Mouse (Mus musculus): ENCODE measurements around the gene Fut1. TPM values are rescaled to one million over a fixed set of nuclear protein-coding genes. Genes with fewer than 3 reads are reported as not detected.

Fut1 gene
- not detected in 2 replicates for total RNA-seq (2021)
- long read RNA-seq = 0 reads

DNA sequence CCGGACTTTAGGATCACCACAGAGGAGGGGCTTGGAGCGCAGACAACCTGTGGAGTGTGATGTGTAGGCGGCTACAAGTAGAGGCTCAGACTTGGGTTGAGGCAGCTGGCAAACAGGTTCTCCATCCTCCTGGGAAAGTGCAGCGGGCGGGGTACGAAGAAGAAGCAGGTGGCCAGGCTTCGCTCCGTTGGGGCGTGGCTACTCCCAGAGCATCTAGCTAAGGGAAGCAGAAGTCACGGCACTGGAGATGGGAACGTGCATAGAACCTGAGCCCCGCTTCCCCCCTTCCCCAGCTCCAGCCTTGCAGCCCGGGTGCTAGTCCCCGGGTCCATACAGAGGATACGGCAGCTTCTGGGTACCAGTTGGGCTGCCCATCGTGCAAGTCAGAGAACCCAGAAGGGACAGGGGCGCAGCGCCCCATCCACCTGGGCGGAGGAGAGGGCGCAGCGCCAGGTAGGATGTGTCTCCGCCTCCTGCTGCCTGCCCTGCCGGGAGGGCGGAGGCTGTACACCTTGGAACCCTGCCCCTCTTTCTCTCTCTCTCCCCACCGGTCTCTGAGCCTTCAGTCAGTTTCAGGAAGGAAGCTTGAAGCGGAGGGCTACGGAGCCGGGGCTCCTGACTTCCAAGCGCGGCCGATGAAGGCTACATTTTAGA is at the start of gene Fut1:
TSS of gene Fut1 (plus strand) at position 248 of the 654 bp plus-strand sequence.
- no peak for DNase-seq

- peak; percentile 94 for DNase-seq
Measured at GRCm38 (mm10) chr7:45567780-45568516, 49.1 kb upstream of the Fut1 start.

DNA sequence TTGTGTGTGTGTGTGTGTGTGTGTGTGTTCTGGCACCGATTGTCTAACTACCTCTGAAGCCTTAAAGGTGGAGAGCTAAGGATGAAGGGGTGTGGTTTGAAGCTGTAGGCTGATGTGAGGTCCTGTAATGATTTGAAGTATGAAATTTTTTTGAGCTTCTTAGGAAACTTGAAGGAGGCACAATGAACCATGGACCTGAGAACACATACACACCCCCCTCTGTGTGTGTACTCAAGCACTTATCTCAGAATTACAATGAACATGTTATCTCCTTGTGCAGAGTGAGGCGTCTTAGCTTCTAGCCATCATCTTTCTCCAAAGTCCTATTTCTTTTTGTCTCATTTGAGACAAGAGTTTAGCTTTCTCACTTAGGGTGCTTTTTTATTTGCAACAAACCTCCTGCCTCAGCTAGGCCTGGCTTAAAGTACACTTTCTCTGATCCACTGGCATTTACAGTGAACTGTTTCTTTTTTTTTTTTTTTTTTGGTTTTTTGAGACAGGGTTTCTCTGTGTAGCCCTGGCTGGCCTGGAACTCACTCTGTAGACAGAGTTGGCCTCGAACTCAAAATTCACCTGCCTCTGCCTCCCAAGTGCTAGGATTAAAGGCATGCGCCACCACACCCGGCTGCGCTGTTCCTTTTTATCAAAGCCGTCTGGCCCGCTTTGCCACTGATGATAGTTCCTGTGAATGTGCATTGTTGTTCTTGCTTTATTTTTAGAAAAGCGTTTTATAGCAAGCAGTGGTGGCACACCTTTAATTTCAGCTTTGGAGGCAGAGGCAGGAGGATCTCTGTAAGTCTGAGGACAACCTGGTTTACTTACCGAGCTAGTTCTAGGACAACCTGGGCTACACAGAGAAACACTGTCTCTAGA is 48.3 kb upstream of the Fut1 start:
- no peak for DNase-seq

DNA sequence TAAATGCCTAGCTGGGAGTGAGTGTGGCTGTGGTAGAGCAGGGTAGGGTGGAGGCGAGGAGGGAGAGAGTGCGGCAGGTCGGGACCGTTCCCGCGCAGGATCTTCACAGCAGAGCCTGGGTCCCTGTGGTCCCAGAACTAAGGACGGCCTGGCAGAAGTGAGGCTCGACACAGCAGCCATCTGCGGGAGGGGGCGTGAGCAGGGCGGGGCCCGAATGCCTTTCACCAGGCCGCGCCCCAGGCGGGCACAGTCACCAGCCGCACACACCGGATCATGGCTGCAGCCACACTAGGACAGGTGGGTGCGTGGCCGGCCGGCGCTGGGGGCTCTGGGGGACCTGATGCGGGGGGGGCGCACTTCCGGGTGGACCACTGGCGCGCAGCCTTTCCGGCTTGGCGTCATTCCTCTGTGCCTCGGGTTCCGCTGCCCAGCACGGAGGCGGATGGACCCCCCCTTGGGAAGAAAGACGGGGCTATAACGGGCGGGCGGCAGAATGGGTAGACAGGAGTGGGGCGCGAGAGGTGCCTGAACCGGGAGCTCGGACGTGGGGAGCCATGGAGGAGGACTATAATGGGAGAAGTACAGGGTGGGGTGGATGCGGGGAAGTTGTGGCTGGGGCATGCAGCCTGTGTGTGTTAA is 46.9 kb upstream of the Fut1 start, which contains the start of gene Bcat2:
TSS of gene Bcat2 (plus strand) at position 51 of the 639 bp plus-strand sequence.
- peak; percentile 86 for DNase-seq

DNA sequence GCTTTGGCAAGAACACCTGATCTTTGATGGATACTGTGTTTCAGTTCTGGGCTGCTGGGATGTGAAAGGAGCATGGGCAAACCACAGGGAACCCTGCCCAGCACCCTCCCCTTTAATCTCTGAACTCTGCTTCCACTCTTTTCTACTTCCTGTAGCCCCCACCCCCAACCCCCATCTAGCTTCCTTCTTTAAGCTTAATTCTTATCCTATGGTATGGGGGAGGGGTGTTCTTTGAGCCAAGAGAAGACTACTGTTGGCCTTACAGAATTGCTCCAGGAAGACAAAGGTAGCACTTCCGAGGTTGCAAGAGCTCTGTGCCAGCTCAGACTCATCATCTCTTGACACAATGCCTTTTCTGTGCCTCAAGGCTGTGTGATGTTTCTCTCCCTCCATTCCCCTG is 45.1 kb upstream of the Fut1 start:
- no peak for DNase-seq

DNA sequence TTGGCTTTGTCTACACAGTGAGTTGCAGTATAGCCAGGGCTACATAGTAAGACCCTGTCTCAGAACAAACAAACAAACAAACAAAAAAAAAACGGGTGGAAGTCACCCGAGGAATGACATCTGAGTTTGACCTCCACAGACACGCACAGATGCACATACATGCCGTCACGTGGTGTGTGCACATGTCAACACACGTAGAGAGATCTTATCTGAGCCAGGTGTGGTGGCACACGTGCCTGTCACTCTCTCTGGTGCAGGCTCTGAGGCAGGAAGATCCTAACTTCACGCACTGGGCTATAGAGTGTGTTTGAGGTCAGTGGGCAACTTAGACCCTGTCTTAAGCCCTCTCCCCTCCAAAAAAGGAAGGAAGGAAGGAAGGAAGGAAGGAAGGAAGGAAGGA is 43.1 kb upstream of the Fut1 start:
- no peak for DNase-seq

GRCm38 (mm10) chr7:45574472-45575379 is 42.4 kb upstream of the Fut1 start:
- DNase-seq = no peak

DNA sequence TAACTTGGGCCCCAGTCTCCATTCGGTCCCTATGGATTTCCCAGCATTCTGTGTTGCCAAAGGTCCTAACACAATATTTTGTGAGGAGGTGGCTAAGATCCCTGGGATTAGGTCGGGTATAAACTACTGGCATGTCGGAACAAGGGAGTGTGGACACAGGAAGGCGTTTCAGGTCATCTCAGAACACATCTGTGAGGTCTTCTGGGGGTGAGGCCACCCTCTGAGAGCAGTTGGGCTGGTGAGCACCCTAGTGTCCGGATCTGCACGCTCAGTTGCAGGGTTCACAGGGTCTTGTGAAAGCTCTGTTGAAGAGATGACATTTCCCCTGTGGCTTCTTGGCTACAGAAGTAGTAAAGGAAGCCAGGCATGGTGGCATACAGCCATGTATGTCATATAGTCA is 31.2 kb upstream of the Fut1 start:
- no peak for DNase-seq

- DNase-seq = no peak
Measured at GRCm38 (mm10) chr7:45587631-45588592, 29.2 kb upstream of the Fut1 start.

DNA sequence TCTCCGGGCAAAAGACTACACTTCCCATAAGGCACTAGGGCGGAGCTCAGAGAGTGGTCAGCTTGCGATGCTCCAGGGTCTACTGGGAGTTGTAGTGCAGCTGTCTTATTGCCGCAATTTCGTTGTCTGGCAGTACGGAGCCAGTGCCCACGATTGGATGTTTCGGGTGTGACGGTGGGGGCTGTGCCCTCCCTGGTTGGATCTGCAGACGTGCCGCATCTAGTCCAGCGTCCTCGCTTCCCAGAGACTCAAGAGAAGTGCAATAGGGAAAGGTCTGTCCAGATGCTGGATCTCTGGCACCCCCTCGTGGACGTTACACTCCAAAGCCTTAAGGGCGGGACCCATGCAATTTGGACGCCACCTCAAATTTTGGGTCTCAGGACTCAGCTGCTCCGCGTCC is 27.9 kb upstream of the Fut1 start:
- peak; percentile 89 for DNase-seq

DNA sequence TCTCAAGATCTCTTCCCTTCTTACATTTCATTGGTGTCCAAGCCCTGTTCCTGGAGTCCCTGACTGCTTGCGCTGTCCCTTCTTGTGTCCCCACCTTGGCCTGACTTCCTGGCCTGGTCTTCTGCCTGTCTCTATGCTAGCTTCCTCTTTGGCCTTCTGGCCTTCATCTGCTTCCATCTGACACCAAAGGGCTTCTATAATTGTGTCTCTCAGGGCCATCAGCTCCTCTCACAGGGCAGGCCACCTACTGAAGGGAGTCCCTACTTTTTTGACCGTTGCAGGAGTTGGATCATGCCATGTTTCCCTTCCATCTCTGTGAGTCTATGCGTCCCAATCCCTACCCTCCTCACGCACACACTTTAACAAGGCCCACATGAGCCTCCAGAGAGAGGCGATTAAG is 27.2 kb upstream of the Fut1 start:
- no peak for DNase-seq

- DNase-seq = no peak
Measured at GRCm38 (mm10) chr7:45590874-45591273, 26.2 kb upstream of the Fut1 start.

DNA sequence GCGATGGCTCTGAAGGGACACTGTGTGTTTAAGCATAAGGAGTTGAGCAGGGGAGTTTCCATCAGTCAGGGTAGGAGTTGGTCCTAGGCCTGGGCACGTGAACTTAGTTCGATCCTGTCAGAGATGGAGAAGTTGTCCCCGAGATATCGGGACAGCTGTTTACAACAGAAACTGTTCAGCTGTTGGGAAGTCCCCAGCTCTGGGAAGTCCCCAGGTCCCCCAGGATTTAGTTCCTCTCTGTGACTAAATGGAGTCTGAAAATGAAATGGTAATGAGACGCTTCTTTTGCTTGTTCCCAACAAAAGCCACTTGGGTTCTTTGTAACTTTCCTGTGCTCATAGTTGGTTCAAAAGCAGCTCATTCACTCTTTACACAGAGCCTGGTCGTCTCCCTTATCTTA is 25.2 kb upstream of the Fut1 start:
- DNase-seq = no peak

DNA sequence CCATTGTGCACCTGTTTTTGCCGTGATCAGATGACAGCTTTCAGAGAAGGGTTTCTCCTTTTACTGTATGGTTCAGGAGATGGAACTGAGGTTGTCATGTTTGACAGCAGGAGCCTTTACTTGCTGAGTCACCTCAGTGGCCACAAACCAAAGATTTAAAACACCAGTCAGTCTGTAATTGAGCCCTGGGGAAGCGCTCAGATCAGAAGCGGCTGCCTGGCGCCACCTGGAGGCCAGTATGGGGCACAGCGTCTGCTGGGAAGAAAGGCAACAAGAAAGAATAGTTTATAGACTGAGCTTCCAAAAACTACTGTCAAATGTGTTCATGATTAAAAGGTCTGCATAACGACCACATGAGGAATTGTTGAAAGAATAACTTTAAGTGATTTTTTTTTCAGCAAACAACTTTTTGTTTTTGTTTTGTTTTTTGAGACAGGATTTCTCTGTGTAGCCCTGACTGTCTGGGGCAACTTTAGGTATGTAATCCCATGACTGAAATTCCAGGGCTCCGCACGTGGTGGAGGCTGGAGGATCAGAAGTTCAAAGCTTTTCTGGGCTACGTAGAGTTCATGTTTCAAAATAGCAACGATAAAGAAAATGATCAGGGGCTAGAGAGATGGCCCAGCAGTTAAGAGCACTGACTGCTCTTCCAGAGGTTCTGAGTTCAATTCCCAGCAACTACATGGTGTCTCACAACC is 23.8 kb upstream of the Fut1 start:
- DNase-seq = peak; percentile 76

DNA sequence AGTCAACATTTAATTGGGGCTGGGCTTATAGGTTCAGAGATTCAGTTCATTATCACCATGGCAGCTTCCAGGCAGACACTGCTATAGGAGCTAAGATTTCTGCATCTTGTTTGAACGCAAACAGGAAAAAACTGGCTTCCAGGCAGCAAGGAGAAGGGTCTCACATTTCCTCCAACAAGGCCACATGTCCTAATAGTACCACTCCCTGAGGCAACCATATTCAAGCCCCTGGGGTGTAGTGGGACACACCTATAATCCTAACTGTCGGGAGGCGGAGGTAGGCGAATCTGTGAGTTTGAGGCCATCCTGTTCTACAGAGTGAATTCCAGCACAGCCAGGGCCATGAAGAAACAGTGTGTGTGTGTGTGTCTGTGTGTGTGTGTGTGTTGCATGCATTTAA is 21.9 kb upstream of the Fut1 start:
- DNase-seq = no peak

- no peak for DNase-seq
Measured at GRCm38 (mm10) chr7:45596107-45596506, 21.0 kb upstream of the Fut1 start.

DNA sequence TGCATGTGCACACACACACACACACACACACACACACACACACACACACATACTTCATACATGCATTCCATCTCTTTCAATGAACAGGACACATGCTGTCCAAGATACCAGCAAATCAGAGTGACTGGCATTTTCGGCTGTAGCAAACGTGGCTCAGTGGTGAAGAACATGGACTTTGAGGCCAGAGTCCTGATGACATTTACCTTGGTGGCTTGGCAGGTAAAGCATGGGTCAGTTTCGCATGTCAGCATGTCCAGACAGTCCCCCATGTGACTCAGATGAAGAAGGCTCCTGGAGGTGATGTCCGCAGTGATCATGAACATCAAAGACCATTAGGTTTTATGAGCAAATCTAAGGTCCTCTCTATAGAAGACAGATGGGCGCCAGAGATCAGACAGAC is 20.1 kb upstream of the Fut1 start:
- no peak for DNase-seq

GRCm38 (mm10) chr7:45597527-45597926 is 19.6 kb upstream of the Fut1 start:
- no peak for DNase-seq
